Mouse (Mus musculus): ENCODE results near the gene Vmo1.
"Not testable (repeated sequence)": the region's sequence is repeated elsewhere in the genome, so short reads cannot be mapped to it uniquely, and the experiment has no call there.

Vmo1 gene

DNA sequence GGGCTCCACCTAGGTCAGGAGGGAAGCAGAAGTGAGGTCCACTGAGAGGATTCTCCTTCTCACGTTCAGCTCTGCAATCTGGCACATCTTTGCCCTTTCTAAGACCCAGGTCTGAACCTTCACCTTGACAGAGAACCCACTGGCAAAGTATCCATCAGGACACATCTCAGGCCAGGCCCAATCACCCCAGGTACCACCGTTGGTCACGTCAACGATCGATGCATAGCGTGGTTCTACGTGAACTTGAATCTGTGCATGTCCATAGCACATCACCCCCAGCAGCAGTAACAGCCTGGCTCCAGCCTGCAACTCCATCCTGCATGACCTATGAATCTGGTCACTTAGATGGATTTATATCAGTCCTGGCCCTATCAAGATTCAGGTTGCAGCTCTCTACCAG, at the start of gene Vmo1:
Vmo1 (minus strand) TSS at position 329 of the 400 bp plus-strand sequence.
- no peak for DNase-seq (ENCODE audit: low spot score)

DNA sequence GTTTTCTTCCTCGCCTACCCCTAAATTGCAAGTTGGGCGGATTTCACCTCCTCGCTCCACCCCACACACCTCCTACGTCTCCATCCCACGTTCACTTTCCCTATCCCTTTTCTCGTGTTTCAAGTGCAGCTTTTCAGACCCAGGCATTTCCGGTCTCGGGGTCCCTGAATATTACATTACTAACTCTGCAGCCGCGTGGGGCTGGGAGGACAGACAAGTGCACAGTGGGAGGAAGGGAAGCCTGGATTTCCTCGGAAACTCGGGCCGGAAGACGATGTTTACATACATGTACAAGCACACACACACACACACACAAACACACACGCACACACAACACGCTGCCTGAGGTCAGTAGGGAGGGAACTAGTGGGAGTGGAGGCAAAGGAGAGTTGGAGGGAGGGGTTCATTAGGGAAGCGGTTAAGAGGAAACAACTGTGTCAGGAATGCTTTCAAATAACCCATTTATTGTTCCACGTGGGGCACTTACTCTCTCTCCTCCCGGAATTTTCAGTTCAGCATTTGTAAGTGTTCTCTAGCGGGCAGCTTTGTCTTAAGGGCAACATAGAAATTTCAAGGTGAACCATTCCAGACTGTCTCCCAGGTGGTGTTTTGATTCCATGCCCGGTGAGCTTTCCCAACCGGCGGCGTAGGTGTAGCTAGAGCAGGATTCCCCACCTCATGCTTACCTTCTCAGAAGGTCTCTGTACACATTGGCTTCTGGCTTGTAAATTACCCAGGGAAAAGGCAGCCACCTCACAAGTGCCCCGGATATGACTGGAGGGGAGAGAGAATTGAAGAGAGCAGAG, 49.3 kb upstream of the Vmo1 start:
- DNase-seq (ENCODE audit: low spot score) = peak; percentile 32

GRCm38 (mm10) chr11:70562995-70563469, 48.6 kb upstream of the Vmo1 start:
- no peak for DNase-seq (ENCODE audit: low spot score)

GRCm38 (mm10) chr11:70562287-70562994, 48.0 kb upstream of the Vmo1 start, which contains the start of gene Mink1:
TSS of gene Mink1 (plus strand) at chr11:70562881.
- DNase-seq (ENCODE audit: low spot score) = peak; percentile 92

- DNase-seq (ENCODE audit: low spot score) = no peak
These were observed 47.5 kb upstream of the Vmo1 start for GRCm38 (mm10) chr11:70561937-70562286.

- no peak for DNase-seq (ENCODE audit: low spot score)
These were observed 43.1 kb upstream of the Vmo1 start for GRCm38 (mm10) chr11:70557545-70557944.

GRCm38 (mm10) chr11:70553940-70554339, 39.5 kb upstream of the Vmo1 start:
- no peak for DNase-seq (ENCODE audit: low spot score)

GRCm38 (mm10) chr11:70551526-70551925, 37.1 kb upstream of the Vmo1 start:
- no peak for DNase-seq (ENCODE audit: low spot score)

DNA sequence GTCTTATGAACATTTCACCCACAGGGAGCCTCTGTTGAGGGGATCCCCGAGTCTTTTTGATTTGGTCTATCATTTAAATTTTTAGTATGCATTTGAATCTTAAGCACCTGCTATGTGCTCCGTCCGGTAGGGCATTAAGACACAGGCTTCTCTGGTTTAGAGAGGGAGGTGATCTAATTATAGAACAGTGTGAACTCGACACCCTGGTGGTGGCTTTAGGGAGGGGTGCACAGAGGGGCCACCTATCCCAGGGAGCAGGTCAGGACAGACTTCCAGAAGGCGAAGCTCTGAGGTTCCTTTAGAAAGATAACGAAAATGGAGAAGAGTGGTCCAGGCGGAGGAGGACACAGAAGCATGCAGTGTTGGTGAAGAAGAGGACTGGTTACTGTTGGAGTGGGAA, 30.1 kb upstream of the Vmo1 start:
- no peak for DNase-seq (ENCODE audit: low spot score)

DNA sequence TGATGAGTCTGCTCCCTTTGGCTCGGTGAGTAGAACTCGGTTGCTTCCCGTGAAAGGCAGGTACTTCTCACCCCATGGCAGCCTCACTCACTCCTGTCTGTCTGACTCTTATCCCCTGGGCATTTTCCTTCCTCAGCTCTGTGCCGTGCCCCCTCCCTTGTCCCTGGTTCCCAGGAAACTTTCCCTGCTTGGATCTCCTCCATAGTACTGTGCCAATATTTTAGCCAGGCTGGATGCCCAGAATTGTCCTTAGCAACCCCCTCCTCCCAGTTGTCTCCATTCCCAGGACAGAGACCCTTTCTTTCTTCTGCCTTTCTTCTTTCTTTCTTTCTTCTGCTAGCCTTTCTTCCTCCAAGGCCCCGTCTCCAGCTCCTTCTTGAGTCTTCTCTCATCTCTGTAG, 27.0 kb upstream of the Vmo1 start:
- DNase-seq (ENCODE audit: low spot score) = no peak

DNA sequence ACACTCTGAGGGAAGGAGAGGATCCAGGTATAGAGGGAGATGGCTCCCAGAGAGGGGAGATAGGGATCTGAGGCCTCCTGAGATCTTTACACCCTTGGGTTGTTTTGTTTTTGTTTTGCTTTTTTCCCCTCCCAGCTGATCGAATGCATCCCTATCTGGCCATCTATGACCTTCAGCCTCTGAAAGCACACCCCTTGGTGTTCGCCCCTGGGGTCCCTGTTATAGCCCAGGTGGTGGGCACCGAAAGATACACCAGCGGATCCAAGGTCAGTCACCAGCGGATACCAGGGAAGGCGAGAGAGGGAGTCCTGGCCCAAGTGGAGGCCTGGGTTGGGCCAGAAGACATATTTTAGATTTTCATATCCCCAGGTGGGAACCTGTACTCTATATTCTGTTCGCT, 26.5 kb upstream of the Vmo1 start:
- DNase-seq (ENCODE audit: low spot score) = no peak

DNA sequence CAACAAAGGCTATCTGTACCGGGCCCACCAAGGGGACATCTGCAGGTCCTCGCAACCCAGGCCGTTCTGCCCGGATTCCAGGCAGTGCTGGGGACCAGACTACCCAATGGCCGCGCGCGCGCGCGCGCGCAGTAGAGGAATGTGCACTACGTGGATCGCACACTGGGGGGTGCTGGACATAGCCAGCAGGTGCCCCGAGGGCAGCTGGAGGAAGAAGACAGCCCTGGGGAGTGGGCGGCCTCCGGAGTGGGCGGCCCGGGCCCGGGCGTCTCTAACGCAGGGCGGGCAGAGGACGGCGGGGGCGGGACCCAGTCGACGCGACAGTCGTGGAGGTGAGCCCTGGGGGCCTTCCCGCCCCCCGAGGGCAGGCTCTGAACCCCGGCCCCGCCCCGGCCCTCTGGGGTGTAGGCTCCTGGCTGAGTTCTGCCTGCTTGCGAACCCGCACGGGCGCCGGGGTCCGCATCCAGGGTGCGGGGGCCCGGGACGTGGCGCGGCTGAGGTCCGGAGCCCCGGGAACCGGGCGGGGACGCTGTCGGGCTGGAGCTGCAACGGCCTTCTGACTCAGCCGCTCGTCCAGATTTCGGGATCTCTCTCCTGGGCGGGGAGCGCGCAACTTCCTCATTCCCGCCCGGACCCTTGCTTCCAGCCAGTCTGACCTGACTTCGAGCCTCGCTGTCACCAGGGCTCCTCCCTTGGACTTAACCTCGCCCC, 25.6 kb upstream of the Vmo1 start, which contains the start of gene Pld2:
Pld2 (plus strand) TSS at position 188 of the 711 bp plus-strand sequence.
- DNase-seq (ENCODE audit: low spot score) = peak; percentile 82

DNA sequence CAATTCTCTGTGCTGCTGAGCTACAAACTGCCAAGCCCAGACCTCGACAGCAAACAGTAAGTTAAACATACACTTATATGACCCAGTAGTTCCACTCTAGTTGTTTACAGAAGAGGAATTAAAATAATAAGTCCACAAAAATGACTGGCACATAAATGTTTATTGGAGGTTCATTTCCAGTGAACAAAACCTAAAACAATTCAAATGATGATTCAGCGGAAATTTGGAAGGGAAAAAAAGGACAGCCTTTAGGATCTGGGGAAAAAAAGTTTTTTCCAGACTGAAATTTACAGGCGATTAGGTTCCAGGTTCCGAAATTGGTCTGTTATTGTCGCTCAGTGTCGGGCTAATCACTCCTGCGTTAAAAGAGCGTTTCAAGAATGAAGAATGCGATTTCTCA, 25.0 kb upstream of the Vmo1 start:
- DNase-seq (ENCODE audit: low spot score) = no peak

DNA sequence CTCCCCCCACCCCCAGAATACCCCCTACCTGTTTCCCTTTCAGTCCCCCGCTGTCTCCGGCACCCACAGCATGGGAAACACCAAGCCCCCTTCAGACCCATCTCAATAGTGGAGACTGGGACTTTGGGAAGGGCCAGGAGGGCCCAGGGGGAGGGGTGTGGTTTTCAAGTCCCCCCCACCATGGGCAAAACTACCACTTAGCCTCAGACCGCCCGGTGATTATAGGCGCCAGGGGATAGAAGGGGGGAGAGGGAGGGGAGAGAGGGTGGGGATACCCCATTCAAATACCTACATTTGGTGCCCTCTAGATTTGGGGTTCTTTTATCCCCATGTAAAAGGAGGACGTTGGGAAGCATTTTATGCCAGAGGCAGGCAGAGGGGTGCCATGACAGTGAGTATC, 18.4 kb upstream of the Vmo1 start, which contains the start of gene Gm40193:
Gm40193 (minus strand) TSS at position 101 of the 400 bp plus-strand sequence.
- no peak for DNase-seq (ENCODE audit: low spot score)

- not testable (repeated sequence) for DNase-seq (ENCODE audit: low spot score)
These were observed 16.6 kb upstream of the Vmo1 start for GRCm38 (mm10) chr11:70531065-70531464.

DNA sequence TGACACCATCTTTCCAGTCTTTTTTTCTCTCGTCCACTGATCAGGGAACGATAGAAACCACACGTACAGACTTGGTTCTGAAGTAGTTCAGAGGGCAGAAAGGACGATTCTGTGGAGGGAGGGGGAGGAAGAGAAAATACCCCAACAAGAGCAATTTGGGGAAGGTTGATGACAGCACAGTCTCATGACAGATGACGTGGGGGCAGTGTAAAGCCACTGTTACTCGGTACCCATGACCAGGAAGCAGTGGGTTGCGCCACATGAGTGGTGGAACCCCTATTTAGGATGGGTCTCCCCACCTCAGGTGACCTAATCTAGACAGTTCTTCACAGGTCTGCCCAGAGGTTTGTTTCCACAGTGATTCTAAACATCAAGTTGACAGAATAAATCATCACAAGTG, 14.2 kb upstream of the Vmo1 start:
- DNase-seq (ENCODE audit: low spot score) = no peak

- DNase-seq (ENCODE audit: low spot score) = no peak
These were observed 11.8 kb upstream of the Vmo1 start for GRCm38 (mm10) chr11:70526211-70526610.

DNA sequence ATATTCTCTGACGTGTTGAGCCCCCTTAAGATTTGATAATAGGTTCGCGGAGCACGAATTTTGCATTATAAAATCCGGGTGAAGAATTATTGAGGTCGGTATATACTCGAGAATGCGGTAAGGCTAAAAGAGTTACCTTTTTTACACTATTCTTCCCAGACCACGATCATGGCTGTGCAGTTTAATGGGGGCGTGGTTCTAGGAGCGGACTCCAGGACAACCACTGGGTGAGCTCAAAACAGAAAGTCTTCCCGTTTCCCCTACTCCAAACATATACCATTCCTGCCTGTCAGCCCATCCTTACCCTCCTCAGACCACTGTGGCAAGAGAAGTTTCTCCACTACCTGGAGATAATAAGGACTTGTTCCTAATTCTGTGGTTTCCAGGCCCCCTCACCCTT, 11.3 kb upstream of the Vmo1 start:
- DNase-seq (ENCODE audit: low spot score) = peak; percentile 62

- DNase-seq (ENCODE audit: low spot score) = peak; percentile 96
These were observed 10.8 kb upstream of the Vmo1 start, which contains the start of gene Psmb6 for GRCm38 (mm10) chr11:70525184-70525678. TSS of gene Psmb6 (plus strand) at chr11:70525367.

GRCm38 (mm10) chr11:70524782-70525181, 10.4 kb upstream of the Vmo1 start:
- DNase-seq (ENCODE audit: low spot score) = no peak

DNA sequence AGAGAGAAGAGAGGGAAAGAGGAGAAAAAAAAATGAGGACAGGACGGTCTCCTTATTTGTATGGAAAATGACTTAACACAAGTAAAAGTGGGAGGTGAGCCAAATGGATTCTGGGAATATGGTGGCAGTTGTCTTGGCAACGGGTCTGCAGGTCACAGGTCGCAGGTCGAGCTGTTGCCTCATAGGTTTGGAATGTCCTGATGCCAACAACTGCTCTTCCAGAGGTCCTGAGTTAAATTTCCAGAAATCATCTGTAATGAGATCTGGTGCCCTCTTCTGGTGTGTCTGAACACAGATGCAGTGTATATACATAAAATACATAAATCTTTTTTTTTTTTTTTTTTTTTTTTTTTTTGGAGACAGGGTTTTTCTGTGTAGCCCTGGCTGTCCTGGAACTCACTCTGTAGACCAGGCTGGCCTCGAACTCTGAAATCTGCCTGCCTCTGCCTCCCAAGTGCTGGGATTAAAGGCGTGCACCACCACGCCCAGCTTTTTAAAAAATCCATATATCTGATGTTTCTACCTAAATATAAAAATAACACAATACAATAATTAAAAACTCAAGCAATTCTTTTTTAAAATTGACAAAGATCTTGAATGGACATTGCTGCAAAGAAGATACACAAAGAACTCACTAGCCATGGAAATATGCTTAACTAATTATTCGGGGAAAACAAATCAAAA, 9.0 kb upstream of the Vmo1 start:
- not testable (repeated sequence) for DNase-seq (ENCODE audit: low spot score)

Measured in MN1 (cell line).